Mouse (Mus musculus) left cerebral cortex, adult 8-10 months (tissue): ENCODE data around the gene Gm10471. TPM values are rescaled to one million over a fixed set of nuclear protein-coding genes. Genes with fewer than 3 reads are reported as not detected.
"Not testable (repeated sequence)": the region's sequence is repeated elsewhere in the genome, so short reads cannot be mapped to it uniquely, and the experiment has no call there.

ENCODE experiments used
- DNase-seq, 2 experiments: peaks; one replicate each; pipeline ENCODE4 v3.0.0; 2022; ENCODE audit warnings: low spot score in 2 of 2
- total RNA-seq, 4 experiments: library from RNA; stranded (reverse); gene quantifications; 2 replicates each; pipeline ENCODE4 v1.2.4; 2022

The Gm10471 gene
- total RNA-seq = not detected

GRCm38 (mm10) chr5:26089191-26089590, at the start of gene Gm10471:
Gene Gm10471, minus strand, starts transcription at chr5:26089291.
- DNase-seq = not testable (repeated sequence)

DNA sequence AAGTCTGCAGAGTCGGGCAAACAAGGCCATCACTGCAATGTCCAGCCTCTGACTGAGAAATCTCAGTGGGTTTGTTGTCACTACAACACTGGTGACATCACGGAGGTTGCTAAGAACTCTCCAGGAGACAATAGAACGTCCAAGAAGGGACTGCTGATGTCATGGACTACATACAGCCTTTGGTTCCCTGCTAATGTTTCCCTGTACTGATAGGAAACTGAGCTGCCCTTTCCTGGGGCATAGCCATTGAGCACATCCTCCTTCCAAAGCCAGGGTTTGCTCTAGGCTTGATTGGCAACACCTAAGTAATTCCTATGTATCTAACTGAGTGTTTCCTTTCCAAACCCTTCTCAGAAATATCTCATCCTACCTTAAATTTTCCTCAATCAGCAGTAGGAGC, 32.2 kb upstream of the Gm10471 start, which contains the start of gene Gm10220:
Gm10220 (minus strand) TSS at position 101 of the 400 bp plus-strand sequence.
- DNase-seq = not testable (repeated sequence)

DNA sequence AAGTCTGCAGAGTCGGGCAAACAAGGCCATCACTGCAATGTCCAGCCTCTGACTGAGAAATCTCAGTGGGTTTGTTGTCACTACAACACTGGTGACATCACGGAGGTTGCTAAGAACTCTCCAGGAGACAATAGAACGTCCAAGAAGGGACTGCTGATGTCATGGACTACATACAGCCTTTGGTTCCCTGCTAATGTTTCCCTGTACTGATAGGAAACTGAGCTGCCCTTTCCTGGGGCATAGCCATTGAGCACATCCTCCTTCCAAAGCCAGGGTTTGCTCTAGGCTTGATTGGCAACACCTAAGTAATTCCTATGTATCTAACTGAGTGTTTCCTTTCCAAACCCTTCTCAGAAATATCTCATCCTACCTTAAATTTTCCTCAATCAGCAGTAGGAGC, 16.2 kb upstream of the Gm10471 start, which contains the start of gene 5031410I06Rik:
5031410I06Rik (minus strand) TSS at position 101 of the 400 bp plus-strand sequence.
- not testable (repeated sequence) for DNase-seq

GRCm38 (mm10) chr5:26079023-26079422, 10.1 kb downstream of the Gm10471 start:
- not testable (repeated sequence) for DNase-seq

DNA sequence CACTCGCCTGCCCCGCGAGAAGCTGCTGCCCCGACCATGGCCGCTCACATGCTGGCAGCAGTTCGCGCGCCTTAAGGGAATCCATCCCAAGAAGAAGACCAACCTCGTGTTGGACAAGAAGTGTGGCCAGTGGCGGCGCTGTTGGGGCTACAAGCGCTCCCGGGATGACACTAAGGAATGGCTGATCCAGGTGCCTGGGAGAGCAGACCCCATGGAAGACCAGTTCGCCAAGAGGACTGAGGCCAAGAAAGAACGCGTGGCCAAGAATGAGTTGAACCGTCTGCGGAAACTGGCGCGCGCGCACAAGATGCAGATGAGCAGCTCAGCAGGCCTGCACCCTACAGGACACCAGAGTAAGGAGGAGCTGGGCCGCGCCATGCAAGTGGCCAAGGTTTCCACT, 18.4 kb downstream of the Gm10471 start:
- DNase-seq = no peak

GRCm38 (mm10) chr5:26058481-26058880, 30.6 kb downstream of the Gm10471 start, which contains the start of gene Gm7347:
Gene Gm7347, minus strand, starts transcription at chr5:26058581.
- DNase-seq = not testable (repeated sequence)

- DNase-seq = not testable (repeated sequence)
These were observed 49.6 kb downstream of the Gm10471 start, which contains the start of gene Speer4a for GRCm38 (mm10) chr5:26039458-26039857. Gene Speer4a, minus strand, starts transcription at chr5:26039558.

Other genes starting within 250 kb of the Gm10471 start
- gene Gm21663, start 146.9 kb downstream of the Gm10471 start, total RNA-seq = not detected
- not detected for gene Gm21671, start 134.9 kb downstream of the Gm10471 start, total RNA-seq
- gene Gm21680, start 116.6 kb downstream of the Gm10471 start, total RNA-seq = not detected
- gene Gm21698, start 100.6 kb downstream of the Gm10471 start, total RNA-seq = not detected
- gene Gm1979, start 84.5 kb downstream of the Gm10471 start, total RNA-seq = not detected
- gene Gm5862, start 66.4 kb downstream of the Gm10471 start, total RNA-seq = not detected
- not detected for gene Speer4a, start 49.7 kb downstream of the Gm10471 start, total RNA-seq
- not detected for gene Gm7347, start 30.7 kb downstream of the Gm10471 start, total RNA-seq
- gene 5031410I06Rik, start 16.1 kb upstream of the Gm10471 start, total RNA-seq = not detected
- gene Gm10220, start 32.1 kb upstream of the Gm10471 start, total RNA-seq = not detected
- gene Gm7361, start 168.4 kb upstream of the Gm10471 start, total RNA-seq = under 1 TPM in 3 of 4 experiments, not detected in 1; 0.14 to 0.44 (median 0.23) TPM